Mouse (Mus musculus): ENCODE data around the gene Dennd4c.

Gene Dennd4c

DNA sequence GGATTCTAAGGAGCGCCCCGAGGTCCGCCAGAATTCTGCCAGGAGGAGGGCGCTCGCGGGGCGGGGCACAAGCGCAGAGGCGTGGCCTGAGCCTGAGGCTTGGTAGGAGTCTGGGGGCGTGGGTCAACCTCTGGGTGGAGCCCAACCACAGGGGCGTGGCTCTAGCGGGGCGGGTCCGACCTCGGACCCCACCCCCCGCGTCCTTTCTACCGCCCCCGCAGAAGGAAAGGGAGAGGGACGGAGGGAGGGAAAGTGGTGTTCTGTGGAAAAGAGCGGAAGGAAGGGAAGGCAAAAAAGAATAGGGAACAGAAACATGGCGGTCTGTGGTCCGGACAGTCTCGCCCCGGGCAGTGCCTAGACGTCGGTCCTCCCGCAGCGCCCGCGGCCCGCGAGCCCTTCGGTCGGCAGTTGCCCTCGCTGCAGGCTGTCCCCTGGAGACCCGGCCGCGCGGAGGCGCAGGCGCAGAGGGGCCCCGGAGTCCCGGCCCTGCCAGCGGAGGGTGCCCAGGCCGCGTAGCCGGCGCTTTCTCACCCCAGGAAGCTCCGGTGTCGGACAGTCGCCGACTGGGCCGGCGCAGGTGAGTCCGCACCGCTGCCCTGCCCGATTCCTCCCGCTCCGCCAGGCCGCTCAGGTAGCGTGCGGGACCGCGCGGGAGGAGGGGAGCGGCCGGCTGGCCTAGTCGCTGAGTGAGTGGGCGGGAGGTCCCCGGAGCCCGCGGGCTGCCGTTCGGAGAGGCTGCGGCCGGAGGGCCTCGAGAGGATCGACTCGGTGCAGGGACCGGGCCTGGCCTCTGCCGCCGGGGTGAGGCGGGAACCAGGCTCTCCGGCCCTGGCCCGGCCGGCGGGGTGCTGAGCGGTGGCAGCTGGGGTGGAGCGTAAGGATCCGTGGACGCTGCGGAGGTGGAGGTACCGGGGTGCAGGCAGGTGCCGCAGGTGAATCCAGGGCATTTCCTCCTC, at the start of gene Dennd4c:
Gene Dennd4c, plus strand, starts transcription at position 220 of the 956 bp plus-strand sequence.
- in situ Hi-C loops (cut with MboI, MseI): no loop called here

- in situ Hi-C loops (cut with MboI, MseI): loop anchor here (10.0 kb wide), 2 partner anchors 75 to 125 kb away; partner anchors contain the start of gene Rraga
These were observed 49.0 kb upstream of the Dennd4c start for GRCm38 (mm10) chr4:86699161-86699865.

- in situ Hi-C loops (cut with MboI, MseI): no loop called here
These were observed 39.6 kb upstream of the Dennd4c start for GRCm38 (mm10) chr4:86708801-86709200.

DNA sequence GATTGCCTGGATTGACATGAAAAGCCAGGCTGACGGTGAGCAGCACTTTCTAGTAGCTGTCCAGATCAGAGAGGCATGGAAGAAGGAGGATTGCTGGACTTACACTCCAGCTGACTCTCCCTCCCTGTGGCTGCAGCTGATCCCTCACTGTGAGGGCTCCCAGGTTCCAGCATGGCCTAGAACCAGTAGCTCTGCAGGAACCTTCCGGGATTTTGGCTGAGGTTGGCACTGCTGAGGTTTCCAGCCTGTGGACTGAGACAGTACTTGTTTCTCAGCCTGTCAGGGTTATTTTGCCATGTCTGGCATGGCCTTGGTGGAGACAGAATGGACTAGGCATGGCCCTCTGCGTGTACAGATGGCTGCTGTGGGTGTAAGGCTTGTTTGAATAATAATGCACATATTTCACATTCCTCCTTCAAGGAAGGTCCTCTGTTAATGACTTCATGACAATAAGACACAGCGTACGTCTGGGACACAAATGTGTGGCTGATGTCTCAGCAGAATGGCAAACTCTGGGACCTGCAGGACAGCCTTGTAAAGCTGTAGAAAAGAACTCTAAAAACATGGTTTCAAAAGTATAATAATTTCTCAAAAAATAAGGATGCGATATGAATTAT, 38.2 kb upstream of the Dennd4c start:
- in situ Hi-C loops (cut with MboI, MseI): no loop called here

GRCm38 (mm10) chr4:86710666-86711215, 37.6 kb upstream of the Dennd4c start:
- in situ Hi-C loops (cut with MboI, MseI): no loop called here

GRCm38 (mm10) chr4:86712751-86713195, 35.6 kb upstream of the Dennd4c start:
- in situ Hi-C loops (cut with MboI, MseI): no loop called here

GRCm38 (mm10) chr4:86713518-86713917, 34.8 kb upstream of the Dennd4c start:
- in situ Hi-C loops (cut with MboI, MseI): no loop called here

GRCm38 (mm10) chr4:86715341-86715740, 33.0 kb upstream of the Dennd4c start:
- in situ Hi-C loops (cut with MboI, MseI): no loop called here

DNA sequence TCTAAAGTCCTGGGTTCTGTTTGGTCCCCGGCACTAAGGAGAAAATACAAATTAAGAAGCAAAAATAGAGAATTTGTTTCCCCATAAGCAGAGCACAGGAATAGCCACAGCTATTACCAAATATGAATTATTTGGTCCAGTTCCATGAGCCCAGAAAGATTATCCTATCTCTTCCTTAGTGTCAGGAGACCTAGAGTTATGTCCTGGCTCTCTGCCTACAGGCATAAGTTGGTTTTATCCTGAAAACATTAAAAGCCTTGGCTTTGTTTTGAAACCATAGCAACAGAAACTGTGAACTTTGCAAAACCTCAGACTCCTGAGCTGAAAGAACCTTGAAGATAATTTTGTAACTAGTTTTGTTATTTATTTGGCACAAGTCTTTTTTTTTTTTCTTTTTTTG, 31.2 kb upstream of the Dennd4c start:
- in situ Hi-C loops (cut with MboI, MseI): no loop called here

DNA sequence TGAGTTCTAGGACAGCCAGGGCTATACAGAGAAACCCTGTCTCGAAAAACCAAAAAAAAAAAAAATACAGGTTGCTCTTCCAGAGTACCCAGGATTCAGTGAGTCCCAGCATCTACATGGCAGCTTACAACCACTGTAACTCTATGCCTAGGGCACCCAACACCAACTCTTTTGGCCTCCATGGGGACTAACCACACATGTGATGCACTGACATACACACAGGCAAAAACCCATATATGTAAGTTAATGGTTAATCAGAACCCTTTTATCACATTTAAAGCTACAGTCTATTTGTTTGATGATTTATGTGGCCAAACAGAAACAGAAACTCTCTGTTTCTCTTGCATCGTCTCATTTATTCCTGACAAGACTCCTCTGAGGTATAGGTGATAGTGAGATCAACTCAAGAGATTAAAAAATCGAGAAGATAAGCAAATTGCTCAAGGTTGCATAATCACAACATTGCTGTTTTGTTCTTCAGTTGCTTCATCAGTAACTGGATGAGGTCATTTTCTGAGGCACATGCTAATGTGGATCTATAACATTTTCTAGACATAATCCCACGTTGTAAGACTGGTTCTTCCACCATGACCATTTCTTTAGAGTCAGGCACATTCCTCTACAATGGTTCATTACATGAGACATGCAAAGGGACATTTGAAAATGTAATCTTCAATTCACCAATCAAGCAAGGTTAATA, 29.3 kb upstream of the Dennd4c start:
- in situ Hi-C loops (cut with MboI, MseI): no loop called here

DNA sequence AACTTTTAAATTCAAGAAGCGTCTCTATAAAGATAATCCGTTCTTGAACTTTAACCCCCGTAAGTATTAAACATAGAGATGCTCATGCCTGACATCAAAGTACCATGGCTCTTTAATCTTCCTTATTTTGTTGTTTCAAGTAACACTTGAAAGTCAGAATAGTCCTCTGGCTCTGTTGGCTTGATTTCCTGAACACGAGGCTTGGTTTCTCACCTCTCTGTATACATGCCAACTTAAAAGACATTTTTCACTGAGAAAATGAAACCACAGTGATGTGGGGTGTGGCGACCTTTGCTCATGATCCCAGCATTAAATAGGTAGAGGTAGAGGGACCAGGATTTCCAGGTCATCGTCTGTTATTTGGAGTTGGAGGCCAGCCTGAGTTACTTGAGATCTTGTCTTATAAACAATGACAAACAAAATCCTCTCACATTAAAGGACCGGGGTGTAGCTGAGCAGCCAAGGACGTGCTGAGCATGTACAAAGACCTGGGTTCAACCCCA, 26.4 kb upstream of the Dennd4c start:
- in situ Hi-C loops (cut with MboI, MseI): no loop called here

DNA sequence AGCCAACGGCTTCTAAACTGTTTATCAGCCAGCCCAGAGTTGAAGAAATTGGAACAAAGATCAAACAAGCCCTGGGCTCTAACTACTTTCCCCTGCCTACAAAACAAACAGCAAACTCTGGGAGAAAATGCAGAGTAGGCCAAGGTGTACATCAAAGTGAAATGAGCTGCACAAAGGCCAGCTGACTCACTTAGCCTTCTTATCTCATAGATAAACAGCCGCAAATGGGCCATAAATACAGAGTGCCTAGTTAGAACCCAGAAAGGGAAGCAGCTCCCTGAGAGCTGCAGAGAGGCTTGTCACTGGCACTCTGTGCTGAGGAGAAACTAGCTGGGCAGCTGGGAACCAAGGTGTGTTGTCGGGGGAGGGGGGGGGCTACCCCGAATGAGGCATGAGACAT, 23.2 kb upstream of the Dennd4c start:
- in situ Hi-C loops (cut with MboI, MseI): no loop called here

DNA sequence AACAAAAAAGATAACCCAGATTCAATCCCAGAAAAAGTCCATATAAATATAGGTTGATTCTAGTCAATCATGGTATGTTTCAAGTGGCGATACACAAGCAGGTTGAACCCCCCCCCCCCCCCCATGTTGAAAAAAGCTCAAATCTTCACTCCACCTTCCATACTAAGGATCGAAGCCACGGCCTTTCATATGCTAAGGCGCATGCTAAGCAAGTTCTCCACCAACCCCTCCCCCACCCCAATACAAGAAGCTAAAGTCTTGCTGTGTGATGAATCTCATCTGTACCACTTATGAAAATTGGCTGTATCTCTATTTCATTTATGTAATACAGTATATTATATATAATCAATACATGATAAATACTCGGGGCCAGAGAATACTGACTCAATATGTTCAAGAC, 22.2 kb upstream of the Dennd4c start:
- in situ Hi-C loops (cut with MboI, MseI): no loop called here

- in situ Hi-C loops (cut with MboI, MseI): no loop called here
These were observed 18.5 kb upstream of the Dennd4c start for GRCm38 (mm10) chr4:86729829-86730228.

DNA sequence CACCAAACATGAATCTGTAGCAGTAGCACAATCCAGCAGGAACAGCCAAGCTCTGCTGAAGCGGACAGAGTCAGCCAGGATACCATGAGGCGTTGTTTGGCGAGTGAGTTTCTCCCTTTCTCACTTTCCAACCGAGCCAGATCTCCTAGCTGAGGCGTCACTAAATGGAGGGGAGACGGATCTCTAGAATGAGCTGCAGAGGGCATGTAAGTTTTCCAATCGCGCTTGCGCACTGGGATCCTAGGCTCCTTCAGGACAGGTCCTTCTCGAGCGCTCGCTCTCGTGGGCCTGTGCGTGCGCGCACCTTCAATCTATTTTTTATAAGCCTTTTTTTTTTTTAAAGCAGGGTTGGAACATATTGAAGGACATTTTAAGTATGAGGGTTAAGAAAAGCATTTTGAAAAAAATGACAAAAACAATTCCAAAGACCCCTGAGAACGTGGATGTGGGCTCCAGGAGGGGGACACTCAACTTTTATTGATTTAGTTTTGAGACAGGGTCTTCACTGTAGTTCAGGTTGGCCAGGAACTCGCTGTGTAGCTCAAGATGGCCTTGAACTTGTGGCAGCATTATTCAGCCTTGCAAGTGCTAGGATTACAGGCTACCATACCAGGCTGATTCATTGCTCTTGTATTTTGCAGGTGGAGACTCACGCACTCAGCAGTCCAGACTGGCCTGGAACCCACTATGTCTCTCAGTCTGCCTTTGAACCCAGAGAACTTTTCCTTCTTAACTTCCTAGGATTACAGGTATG, 14.1 kb upstream of the Dennd4c start:
- in situ Hi-C loops (cut with MboI, MseI): no loop called here

DNA sequence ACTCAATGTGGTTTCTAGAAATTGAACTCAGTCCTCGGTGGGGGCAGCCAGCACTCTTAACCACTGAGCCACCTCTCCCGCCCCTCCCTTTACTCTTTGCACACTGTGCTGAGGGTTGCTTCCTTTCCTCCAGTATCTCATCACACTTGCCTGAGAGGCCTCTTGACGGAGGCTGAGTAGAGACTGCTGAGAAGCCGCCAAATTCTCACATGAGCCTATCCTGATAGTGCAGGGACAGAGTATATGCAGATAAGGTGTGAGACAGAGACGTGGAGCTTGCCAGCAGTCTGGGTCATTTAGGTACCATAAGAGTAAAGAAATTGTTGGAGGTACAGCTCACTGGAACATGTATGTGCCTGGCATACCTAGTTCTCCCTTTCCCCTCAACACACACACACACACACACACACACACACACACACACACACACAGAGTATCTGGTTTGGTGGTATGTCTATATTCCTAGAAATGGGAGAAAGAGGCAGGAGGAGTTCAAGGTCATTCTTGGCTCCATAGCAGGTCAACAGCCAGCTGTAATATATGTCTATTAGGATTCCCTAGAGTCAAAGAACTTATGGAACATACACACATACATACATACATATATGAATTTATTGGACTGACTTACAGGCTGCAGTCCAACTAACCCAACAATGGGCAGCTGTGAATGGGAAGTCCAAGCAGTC, 8.9 kb upstream of the Dennd4c start:
- in situ Hi-C loops (cut with MboI, MseI): no loop called here

DNA sequence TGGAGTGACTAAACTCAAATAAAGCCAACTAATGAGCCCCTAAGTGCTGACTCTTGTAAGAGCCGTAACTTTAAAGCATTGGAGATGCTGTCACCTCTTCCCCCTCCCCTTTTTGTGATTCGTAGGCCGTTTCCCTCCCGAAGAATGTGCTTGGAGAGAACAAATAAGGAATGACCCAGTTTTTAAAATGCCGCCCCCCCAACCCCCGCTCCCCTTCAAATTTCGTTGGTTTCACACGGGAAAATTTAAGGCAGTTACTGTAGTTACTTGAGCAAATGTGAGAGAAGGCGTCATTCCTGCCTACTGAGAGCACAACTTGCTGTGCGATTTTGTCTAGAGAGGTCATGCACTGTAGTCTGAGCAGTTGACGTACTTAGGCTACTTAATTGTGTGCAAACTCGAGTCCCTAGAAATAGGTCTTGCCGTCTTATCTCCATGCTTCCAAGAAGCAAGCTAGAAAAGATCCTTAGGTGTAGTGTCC, 1.0 kb downstream of the Dennd4c start:
- in situ Hi-C loops (cut with MboI, MseI): no loop called here

- in situ Hi-C loops (cut with MboI, MseI): no loop called here
These were observed 2.1 kb downstream of the Dennd4c start for GRCm38 (mm10) chr4:86750346-86750945.

DNA sequence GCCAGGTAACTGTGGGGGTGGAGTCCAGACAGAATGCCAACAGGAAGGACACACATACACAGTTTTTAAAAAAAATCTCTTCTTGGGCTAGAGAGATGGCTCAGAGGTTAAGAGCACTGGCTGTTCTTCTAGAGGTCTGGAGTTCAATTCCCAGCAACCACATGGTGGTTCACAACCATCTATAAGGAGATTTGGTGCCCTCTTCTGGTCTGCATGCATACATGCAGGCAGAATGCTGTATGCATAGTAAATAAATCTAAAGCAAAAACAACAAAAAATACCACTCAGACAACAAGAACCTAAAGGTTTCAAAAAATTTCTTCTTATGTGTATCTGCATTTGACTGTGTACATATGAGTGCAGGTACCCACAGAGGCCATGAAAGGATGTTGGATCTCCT, 16.0 kb downstream of the Dennd4c start:
- in situ Hi-C loops (cut with MboI, MseI): no loop called here

Data from T-helper 2 cell (primary cell).